15 mouse cellular contexts compared by ENCODE assay signal in the genomic region with DNA sequence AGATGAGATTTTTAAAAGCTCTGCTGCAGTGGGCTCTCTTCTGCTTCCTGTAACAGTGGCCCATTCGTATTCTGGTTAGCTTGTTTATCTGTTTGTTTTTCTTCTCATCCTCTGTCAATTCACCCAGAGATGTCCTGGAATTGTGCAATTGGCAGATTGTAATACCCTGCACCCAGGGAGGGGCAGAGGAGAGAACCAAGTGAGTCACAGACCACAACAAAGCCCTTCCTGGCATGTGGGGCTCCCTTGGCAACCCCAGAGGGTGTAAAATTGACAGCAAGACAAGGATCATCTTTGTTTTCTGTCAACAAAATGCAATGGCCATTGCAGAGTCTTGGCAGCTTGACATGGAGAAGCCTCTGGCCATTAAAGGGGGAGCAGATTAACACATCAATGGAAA.
A peak's percentile ranks its signal among the peaks of the same experiment; 100 is the strongest.
DNase-seq lines count a peak whose midpoint lies in the region.
"Had no signal": no experiment of that assay in that cellular context is flagged by ENCODE, and none has a peak within 500 bp of the region (broad histone marks: within the 10 kb centered on the region; RNA-seq: fewer than 3 reads in every experiment).

No protein-coding gene starts in this region.

- peak; percentile 2 to 16 for DNase-seq in cerebellum, adult 18-20 months
- DNase-seq in cerebellum, adult 11 months: no peak
- DNase-seq in layer of hippocampus, adult 11-12 months (ENCODE audit: low spot score): peak; percentile 47
- DNase-seq in layer of hippocampus, adult 9-10 months (ENCODE audit: low spot score): no peak
- peak; percentile 4 for DNase-seq in right cerebral cortex, adult 18-20 months
- no peak for DNase-seq in right cerebral cortex, postnatal 4 days
- DNase-seq in telencephalon, adult 2 months (ENCODE audit: low read depth, low spot score): peak; percentile 10
- no peak for DNase-seq in natural killer cell, adult 2 months (ENCODE audit: low spot score in 2 of 2)
- DNase-seq: adrenal gland, adult 2 months; gastrocnemius, postnatal 36 days; heart, postnatal 4 days; lung, adult 18-20 months; lung, postnatal 10 days; thymus, adult 2 months; thymus, postnatal 4 days had no signal

Comparison
In these comparisons a context has a peak if more than half of its experiments do, and no peak if none do; other contexts are left out.
1. DNase-seq: peak in cerebellum, adult 18-20 months (2 of 2), layer of hippocampus, adult 11-12 months (single experiment), right cerebral cortex, adult 18-20 months (single experiment) and telencephalon, adult 2 months (single experiment); none in cerebellum, adult 11 months (single experiment), layer of hippocampus, adult 9-10 months (single experiment), right cerebral cortex, postnatal 4 days (single experiment) and natural killer cell, adult 2 months (0 of 2).